Mouse (Mus musculus): ENCODE data around the gene Agps.

GRCm38 (mm10) chr2:75789959-75790523 lies 41.9 kb upstream of the Agps start:
- no peak for TF ChIP-seq CTCF (IDR thresholded peaks at IDR 0.05; ENCODE audit: borderline replicate concordance, extremely low read depth, insufficient read depth, insufficient read length)
- no peak for TF ChIP-seq POLR2A (IDR thresholded peaks at IDR 0.05; ENCODE audit: borderline replicate concordance, extremely low read depth, insufficient read depth, insufficient read length, poor library complexity, severe bottlenecking)

Data from brain, embryonic 14.5 days (tissue).